Comparison of ENCODE assay signal across 16 mouse cellular contexts in genomic region chr11:26824080-26824727, GRCm38 (mm10).
DNase-seq lines count a peak whose midpoint lies in the region; ATAC-seq and TF ChIP-seq lines count a peak whose summit lies in the region.
"Had no signal": no experiment of that assay in that cellular context is flagged by ENCODE, and none has a peak within 500 bp of the region (broad histone marks: within the 10 kb centered on the region; RNA-seq: fewer than 3 reads in every experiment).

No protein-coding gene starts in this region.

- H3K9me3 ChIP-seq in forebrain, embryonic 16.5 days (ENCODE audit: control insufficient read depth, low read length), result 0 out of 2 replicates have a peak, but pooled peaks cover 2% of the 10 kb centered on the region
- H3K9me3 ChIP-seq in forebrain, embryonic 10.5 days, result no peaks in the 10 kb centered on the region
- H3K9me3 ChIP-seq in neural tube, embryonic 14.5 days (ENCODE audit: control insufficient read depth, low read length), result no peaks in the 10 kb centered on the region
- H3K9me3 ChIP-seq: embryonic facial prominence, embryonic 12.5 days had no signal

- no peaks in the 10 kb centered on the region; the same call in 1 of the 2 replicates for H3K27me3 ChIP-seq in cerebellum, adult 2 months (ENCODE audit: control insufficient read depth, insufficient read depth, low read length)
- H3K27me3 ChIP-seq in forebrain, embryonic 16.5 days (replicated peaks; ENCODE audit: control insufficient read depth, insufficient read depth, low read length), result no peaks in the 10 kb centered on the region
- H3K27me3 ChIP-seq in forebrain, embryonic 10.5 days (ENCODE audit: poor library complexity, severe bottlenecking), result no peaks in the 10 kb centered on the region
- H3K27me3 ChIP-seq in neural tube, embryonic 14.5 days (ENCODE audit: control insufficient read depth, insufficient read depth, low read length), result no peaks in the 10 kb centered on the region
- H3K27me3 ChIP-seq: embryonic facial prominence, embryonic 12.5 days had no signal

- WGBS in cerebellum, adult 2 months, result 5% methylated on average over 8 of the region's 8 CpGs
- WGBS in forebrain, embryonic 16.5 days, result 53% methylated on average over 8 of the region's 8 CpGs
- 92% methylated on average over 8 of the region's 8 CpGs for WGBS in forebrain, embryonic 10.5 days
- 77% methylated on average over 8 of the region's 8 CpGs for WGBS in neural tube, embryonic 14.5 days

- no peaks in the 10 kb centered on the region for H3K36me3 ChIP-seq in forebrain, embryonic 16.5 days (ENCODE audit: control insufficient read depth, insufficient read depth)
- H3K36me3 ChIP-seq in forebrain, embryonic 10.5 days (replicated peaks), result no peaks in the 10 kb centered on the region
- H3K36me3 ChIP-seq in neural tube, embryonic 14.5 days (ENCODE audit: control insufficient read depth, insufficient read depth, low read length), result no peaks in the 10 kb centered on the region
- H3K36me3 ChIP-seq: embryonic facial prominence, embryonic 12.5 days had no signal

- TF ChIP-seq POLR2A in cerebellum, adult 2 months (IDR thresholded peaks at IDR 0.05; ENCODE audit: borderline replicate concordance, insufficient read depth, low read length), result no peak

- ATAC-seq in forebrain, embryonic 16.5 days, result peak; percentile 36; the same call in 1 of the 2 replicates
- 0 out of 2 replicates have a peak, but pooled peaks have one; percentile 41 for ATAC-seq in neural tube, embryonic 14.5 days (ENCODE audit: low read depth)

- DNase-seq in cerebellum, adult 2 months, result peak; percentile 38 to 48
- DNase-seq in cerebellum, adult 11-12 months, result no peak
- DNase-seq in forebrain, embryonic 10.5 days (ENCODE audit: extremely low spot score, low spot score), result no peak
- no peak for DNase-seq in neural tube, embryonic 10.5 days (ENCODE audit: extremely low spot score, low spot score)
- no peak for DNase-seq in spleen, postnatal 10 days (ENCODE audit: low spot score in 2 of 2)
- DNase-seq in frontal cortex, postnatal 14 days (ENCODE audit: low spot score in 2 of 2), result no peak
- DNase-seq: adrenal gland, adult 2 months; gastrocnemius, postnatal 36 days; kidney, adult 18-20 months; kidney, postnatal 10 days; lung, adult 18-20 months; thymus, adult 18-20 months had no signal

- no peak overlapping the region for H3K9ac ChIP-seq in forebrain, embryonic 16.5 days (replicated peaks; ENCODE audit: low read depth, low read length)
- no peak overlapping the region for H3K9ac ChIP-seq in neural tube, embryonic 14.5 days (replicated peaks; ENCODE audit: low read depth, low read length)
- H3K9ac ChIP-seq: embryonic facial prominence, embryonic 12.5 days had no signal

- H3K4me3 ChIP-seq in cerebellum, adult 2 months (replicated peaks; ENCODE audit: insufficient read depth, low read depth, low read length), result no peak overlapping the region
- H3K4me3 ChIP-seq in forebrain, embryonic 16.5 days (replicated peaks; ENCODE audit: low read length), result no peak overlapping the region
- H3K4me3 ChIP-seq in forebrain, embryonic 10.5 days, result no peak overlapping the region
- no peak overlapping the region for H3K4me3 ChIP-seq in neural tube, embryonic 14.5 days (ENCODE audit: low read depth, low read length)
- H3K4me3 ChIP-seq: embryonic facial prominence, embryonic 12.5 days; left cerebral cortex, adult 2 months had no signal

- no peak for TF ChIP-seq CTCF in cerebellum, adult 2 months (IDR thresholded peaks at IDR 0.05; ENCODE audit: borderline replicate concordance, insufficient read depth, low read depth, low read length)

- H3K4me2 ChIP-seq in forebrain, embryonic 16.5 days (ENCODE audit: low read length), result no peak overlapping the region
- no peak overlapping the region for H3K4me2 ChIP-seq in neural tube, embryonic 14.5 days (ENCODE audit: low read depth, low read length)
- H3K4me2 ChIP-seq: embryonic facial prominence, embryonic 12.5 days had no signal

- no peaks in the 10 kb centered on the region for H3K4me1 ChIP-seq in cerebellum, adult 2 months (ENCODE audit: control insufficient read depth, insufficient read depth, low read length)
- peaks cover 6% of the 10 kb centered on the region for H3K4me1 ChIP-seq in forebrain, embryonic 16.5 days (replicated peaks; ENCODE audit: control insufficient read depth, insufficient read depth, low read length)
- no peaks in the 10 kb centered on the region for H3K4me1 ChIP-seq in forebrain, embryonic 10.5 days
- H3K4me1 ChIP-seq in neural tube, embryonic 14.5 days (ENCODE audit: control insufficient read depth, insufficient read depth, low read length), result no peaks in the 10 kb centered on the region
- H3K4me1 ChIP-seq: embryonic facial prominence, embryonic 12.5 days had no signal

- H3K27ac ChIP-seq in cerebellum, adult 2 months (ENCODE audit: insufficient read depth, low read length), result no peak overlapping the region
- no peak overlapping the region for H3K27ac ChIP-seq in forebrain, embryonic 16.5 days (ENCODE audit: low read length)
- H3K27ac ChIP-seq in forebrain, embryonic 10.5 days, result no peak overlapping the region
- no peak overlapping the region for H3K27ac ChIP-seq in neural tube, embryonic 14.5 days (ENCODE audit: low read depth, low read length)
- H3K27ac ChIP-seq: embryonic facial prominence, embryonic 12.5 days; left cerebral cortex, adult 2 months had no signal

Comparison
In these comparisons a context has a peak if more than half of its experiments do, and no peak if none do; other contexts are left out.
1. DNase-seq: peak in cerebellum, adult 2 months (2 of 2); none in cerebellum, adult 11-12 months (single experiment), forebrain, embryonic 10.5 days (single experiment), neural tube, embryonic 10.5 days (single experiment), spleen, postnatal 10 days (0 of 2) and frontal cortex, postnatal 14 days (0 of 2).